Mouse (Mus musculus): ENCODE results near the gene Soat2. TPM values are rescaled to one million over a fixed set of nuclear protein-coding genes. Genes with fewer than 3 reads are reported as not detected.

Gene Soat2
- 0.08 TPM in 1 of 2 replicates, not detected in the other for polyA plus RNA-seq (2016; fragmentation: Nextera tagmentation; extraction: Ambion mirVana)

- Histone ChIP-seq H3K4me3 (replicated peaks) (no peak within 1 kb of the TSS), H3K27ac (no peak within 1 kb of the TSS)
- 59% methylated on average over 20 of the region's 20 CpGs for WGBS
These were observed at the start of gene Soat2 for GRCm38 (mm10) chr15:102150301-102151135. TSS of gene Soat2 (plus strand) at chr15:102150526.

GRCm38 (mm10) chr15:102100996-102101671 is 49.2 kb upstream of the Soat2 start:
- no peak overlapping the region for H3K9ac ChIP-seq
- peaks cover 67% of the 10 kb centered on the region for H3K27me3 ChIP-seq
- ATAC-seq (ENCODE audit: low FRiP score): no peak
- 26% methylated on average over 10 of the region's 10 CpGs for WGBS
- H3K4me2 ChIP-seq: peak overlapping the region; percentile 85
- H3K4me3 ChIP-seq (replicated peaks): peak overlapping the region; percentile 59
- H3K36me3 ChIP-seq (replicated peaks): peaks cover 23% of the 10 kb centered on the region
- H3K9me3 ChIP-seq: no peaks in the 10 kb centered on the region
- peaks cover 62% of the 10 kb centered on the region for H3K4me1 ChIP-seq
- H3K27ac ChIP-seq: peak overlapping the region; percentile 70

More at GRCm38 (mm10) chr15:102150301-102151135, at the start of gene Soat2:
- H3K9me3 ChIP-seq: no peaks in the 10 kb centered on the region
- H3K36me3 ChIP-seq (replicated peaks): no peaks in the 10 kb centered on the region
- H3K9ac ChIP-seq: no peak within 1 kb of the TSS
- H3K27me3 ChIP-seq: peaks cover 15% of the 10 kb centered on the region
- ATAC-seq (ENCODE audit: low FRiP score): no peak
- H3K4me2 ChIP-seq: no peak within 1 kb of the TSS
- H3K4me1 ChIP-seq: peaks cover 10% of the 10 kb centered on the region

- no peaks in the 10 kb centered on the region for H3K9me3 ChIP-seq
- peak overlapping the region; percentile 85; the same call in 1 of the 2 replicates for H3K4me2 ChIP-seq
- H3K27ac ChIP-seq: peak overlapping the region; percentile 62
- peaks cover 74% of the 10 kb centered on the region for H3K27me3 ChIP-seq
- no peak for ATAC-seq (ENCODE audit: low FRiP score)
- peaks cover 68% of the 10 kb centered on the region for H3K4me1 ChIP-seq
- H3K36me3 ChIP-seq (replicated peaks): peaks cover 17% of the 10 kb centered on the region
- no peak overlapping the region for H3K4me3 ChIP-seq (replicated peaks)
- 38% methylated on average over 11 of the region's 11 CpGs for WGBS
- H3K9ac ChIP-seq: no peak overlapping the region
These were observed 48.4 kb upstream of the Soat2 start for GRCm38 (mm10) chr15:102101672-102102541.

GRCm38 (mm10) chr15:102102548-102103121 is 47.7 kb upstream of the Soat2 start:
- 23% methylated on average over 6 of the region's 6 CpGs for WGBS

GRCm38 (mm10) chr15:102103371-102103946 is 46.9 kb upstream of the Soat2 start:
- Histone ChIP-seq H3K27me3 (peaks cover 83% of the 10 kb centered on the region), H3K4me3 (replicated peaks) (peak overlapping the region; percentile 3), H3K36me3 (replicated peaks) (0 out of 2 replicates have a peak, but pooled peaks cover 2% of the 10 kb centered on the region), H3K9ac (no peak overlapping the region), H3K9me3 (no peaks in the 10 kb centered on the region), H3K27ac (no peak overlapping the region), H3K4me2 (peak overlapping the region; percentile 13), H3K4me1 (peaks cover 62% of the 10 kb centered on the region)
- 7% methylated on average over 14 of the region's 14 CpGs for WGBS
- ATAC-seq (ENCODE audit: low FRiP score): no peak

More at GRCm38 (mm10) chr15:102102548-102103121, 47.7 kb upstream of the Soat2 start:
- Histone ChIP-seq H3K4me2 (peak overlapping the region; percentile 13), H3K4me1 (peaks cover 67% of the 10 kb centered on the region), H3K27me3 (peaks cover 82% of the 10 kb centered on the region), H3K9me3 (no peaks in the 10 kb centered on the region), H3K27ac (peak overlapping the region; percentile 37), H3K4me3 (replicated peaks) (peak overlapping the region; percentile 3), H3K36me3 (replicated peaks) (peaks cover 10% of the 10 kb centered on the region), H3K9ac (peak overlapping the region; percentile 17; the same call in 1 of the 2 replicates)
- no peak for ATAC-seq (ENCODE audit: low FRiP score)

GRCm38 (mm10) chr15:102103947-102104555 is 46.3 kb upstream of the Soat2 start:
- ATAC-seq (ENCODE audit: low FRiP score): no peak
- H3K27ac ChIP-seq: no peak overlapping the region
- WGBS: 32% methylated on average over 12 of the region's 12 CpGs
- peaks cover 81% of the 10 kb centered on the region for H3K27me3 ChIP-seq
- no peaks in the 10 kb centered on the region for H3K9me3 ChIP-seq
- H3K4me1 ChIP-seq: peaks cover 62% of the 10 kb centered on the region
- no peak overlapping the region for H3K9ac ChIP-seq
- H3K4me2 ChIP-seq: peak overlapping the region; percentile 13
- no peaks in the 10 kb centered on the region for H3K36me3 ChIP-seq (replicated peaks)
- 0 out of 2 replicates have a peak overlapping the region, but pooled peaks have one; percentile 3 for H3K4me3 ChIP-seq (replicated peaks)

GRCm38 (mm10) chr15:102105360-102105759 is 45.0 kb upstream of the Soat2 start:
- H3K27me3 ChIP-seq: peaks cover 75% of the 10 kb centered on the region
- WGBS: 53% methylated on average over 5 of the region's 5 CpGs
- no peak overlapping the region for H3K4me3 ChIP-seq (replicated peaks)
- no peak overlapping the region for H3K9ac ChIP-seq
- H3K4me1 ChIP-seq: peaks cover 52% of the 10 kb centered on the region
- H3K36me3 ChIP-seq (replicated peaks): no peaks in the 10 kb centered on the region
- H3K27ac ChIP-seq: no peak overlapping the region
- H3K4me2 ChIP-seq: no peak overlapping the region
- no peaks in the 10 kb centered on the region for H3K9me3 ChIP-seq
- no peak for ATAC-seq (ENCODE audit: low FRiP score)

- Histone ChIP-seq H3K4me1 (peaks cover 45% of the 10 kb centered on the region), H3K36me3 (replicated peaks) (no peaks in the 10 kb centered on the region), H3K9me3 (no peaks in the 10 kb centered on the region), H3K27me3 (peaks cover 70% of the 10 kb centered on the region), H3K4me2 (peak overlapping the region; percentile 57), H3K27ac (no peak overlapping the region), H3K4me3 (replicated peaks) (peak overlapping the region; percentile 37), H3K9ac (no peak overlapping the region; the same call in 1 of the 2 replicates)
- no peak for ATAC-seq (ENCODE audit: low FRiP score)
- 27% methylated on average over 18 of the region's 18 CpGs for WGBS
These were observed 44.3 kb upstream of the Soat2 start for GRCm38 (mm10) chr15:102105764-102106730.

GRCm38 (mm10) chr15:102106754-102107456 is 43.4 kb upstream of the Soat2 start:
- Histone ChIP-seq H3K36me3 (replicated peaks) (no peaks in the 10 kb centered on the region), H3K4me3 (replicated peaks) (peak overlapping the region; percentile 37), H3K27ac (no peak overlapping the region), H3K4me2 (peak overlapping the region; percentile 57), H3K9ac (peak overlapping the region; percentile 38; the same call in 1 of the 2 replicates), H3K27me3 (peaks cover 65% of the 10 kb centered on the region), H3K9me3 (no peaks in the 10 kb centered on the region), H3K4me1 (peaks cover 36% of the 10 kb centered on the region)
- ATAC-seq (ENCODE audit: low FRiP score): no peak
- 3% methylated on average over 34 of the region's 38 CpGs for WGBS

Data from forebrain, embryonic 12.5 days (tissue).